Mouse (Mus musculus): ENCODE results near the gene Ppp4c.

The Ppp4c gene

DNA sequence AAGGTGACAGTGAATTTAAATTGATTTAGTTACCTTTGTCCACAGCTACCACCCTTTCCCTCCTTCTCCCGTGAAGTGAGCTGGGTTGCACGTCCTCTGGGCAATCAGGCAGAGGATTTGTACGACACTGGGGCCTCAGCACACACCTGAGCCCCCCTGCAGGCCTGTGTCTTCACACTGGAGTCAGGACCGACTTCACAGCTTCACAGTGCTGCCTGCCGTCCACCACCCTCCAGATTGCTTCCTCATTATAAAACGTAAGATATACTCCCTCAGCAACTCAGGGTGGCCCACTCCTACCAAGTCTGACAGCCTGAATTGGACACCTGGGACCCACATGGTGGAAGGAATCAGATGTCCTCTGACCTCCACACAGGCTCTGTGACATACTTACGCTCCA, 33.8 kb downstream of the Ppp4c start:
- DNase-seq (ENCODE audit: low read depth) = no peak

DNA sequence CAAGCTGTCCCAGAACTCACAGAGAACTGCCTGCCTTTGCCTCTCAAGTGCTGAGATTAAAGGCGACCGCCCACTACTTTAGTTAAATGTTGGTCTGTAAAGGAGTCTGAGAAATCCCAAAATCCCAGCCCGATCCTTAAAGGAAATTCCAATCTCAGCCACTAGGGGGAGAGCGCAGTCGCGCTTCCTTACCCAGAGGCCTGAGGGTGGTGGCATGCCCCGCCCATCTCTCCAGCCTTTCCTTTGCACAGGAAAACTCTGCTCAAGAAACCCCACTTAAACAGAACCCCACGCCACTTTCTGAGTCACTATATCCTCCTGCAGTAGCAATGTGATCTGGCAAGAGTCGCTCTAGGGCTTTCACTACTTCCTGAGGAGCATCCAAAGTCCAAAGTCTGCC, 37.4 kb downstream of the Ppp4c start:
- peak; percentile 79 for DNase-seq (ENCODE audit: low read depth)

DNA sequence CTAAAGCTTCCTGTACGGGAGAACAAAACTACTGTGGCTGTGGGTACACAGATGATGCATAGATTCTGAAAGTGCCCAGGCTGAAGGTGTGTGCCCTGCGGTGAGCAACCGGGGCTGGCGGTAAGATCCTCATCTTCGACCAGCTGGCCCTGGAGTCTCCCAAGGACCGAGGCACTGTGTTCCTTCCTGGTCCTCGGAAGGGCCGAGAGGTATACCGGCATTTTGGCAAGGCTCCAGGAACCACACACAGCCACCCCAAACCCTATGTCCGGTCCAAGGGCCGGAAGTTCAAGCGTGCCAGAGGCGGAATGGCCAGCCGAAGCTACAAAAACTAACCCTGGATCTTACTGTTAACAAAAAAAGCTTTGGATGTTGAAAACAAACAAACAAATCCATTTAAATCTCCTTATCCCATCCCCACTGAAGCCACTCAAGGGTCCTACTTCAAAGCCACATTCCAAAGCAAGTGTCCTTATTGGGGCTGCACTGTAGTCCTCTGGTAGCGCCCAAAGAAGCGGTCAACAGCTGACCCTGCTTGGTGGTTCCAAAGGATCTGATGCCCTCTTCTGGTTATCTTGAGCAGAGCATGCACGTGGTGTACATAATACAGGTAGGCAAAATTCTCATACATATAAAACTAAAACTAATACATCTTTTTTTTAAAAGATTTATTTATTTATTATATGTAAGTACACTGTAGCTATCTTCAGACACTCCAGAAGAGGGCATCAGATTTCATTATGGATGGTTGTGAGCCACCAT, 42.5 kb downstream of the Ppp4c start:
- peak; percentile 71 for DNase-seq (ENCODE audit: low read depth)

DNA sequence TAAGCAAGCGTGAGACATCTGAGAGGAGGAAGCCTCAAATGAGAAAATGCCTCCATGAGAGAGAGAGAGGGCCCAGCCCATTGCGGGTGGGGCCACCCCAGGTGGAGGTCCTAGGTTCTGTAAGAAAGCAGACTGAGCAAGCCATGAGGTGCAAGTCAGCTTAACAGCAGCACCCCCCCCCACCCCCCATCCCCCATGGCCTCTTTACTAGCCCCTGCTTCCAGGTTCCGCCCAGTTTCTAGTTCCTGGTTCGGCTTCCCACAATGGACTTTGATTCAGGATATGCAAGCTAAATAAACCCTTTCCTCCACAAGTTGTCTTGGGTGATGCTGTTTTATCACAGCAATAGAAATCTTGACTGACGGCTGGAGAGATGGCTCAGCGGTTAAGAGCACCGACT, 43.5 kb downstream of the Ppp4c start:
- DNase-seq (ENCODE audit: low read depth) = no peak

DNA sequence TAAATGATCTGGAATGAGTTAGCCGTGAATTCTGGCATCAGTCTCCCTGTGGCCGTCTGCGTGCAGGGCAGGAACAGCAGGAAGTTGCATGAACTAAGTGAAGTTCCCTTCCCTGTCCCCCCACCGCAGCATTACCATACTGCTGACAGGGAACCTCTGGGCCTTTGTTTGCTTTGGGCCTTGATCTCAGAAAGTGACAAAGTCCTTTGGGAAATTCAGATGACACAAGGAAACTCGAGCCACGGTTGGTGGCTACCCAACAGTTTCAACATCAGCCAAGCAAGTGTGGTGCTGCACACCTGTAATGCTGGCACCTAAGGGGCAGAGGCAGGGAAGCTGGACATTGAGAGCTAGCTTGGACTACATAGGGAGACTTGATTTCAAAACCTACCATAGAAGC, 45.5 kb downstream of the Ppp4c start:
- peak; percentile 62 for DNase-seq (ENCODE audit: low read depth)

DNA sequence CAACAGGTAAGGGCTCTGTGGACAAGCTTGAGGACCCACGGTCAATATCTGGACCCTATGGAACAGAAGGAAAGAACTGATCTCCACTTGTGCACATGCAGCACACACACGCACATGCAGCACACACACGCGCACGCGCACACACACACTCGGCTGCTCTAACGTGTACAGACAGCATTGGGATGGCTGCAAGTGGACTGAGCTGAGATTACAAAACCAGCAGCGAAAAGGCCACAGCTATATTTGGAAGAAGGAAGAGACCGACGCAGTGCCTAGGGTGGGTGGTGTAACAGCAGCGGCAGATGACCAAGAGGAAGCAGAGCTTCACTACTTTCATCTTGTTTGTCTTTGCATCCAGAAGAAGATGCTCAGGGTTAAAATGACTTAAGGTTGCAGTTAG, 46.2 kb downstream of the Ppp4c start:
- peak; percentile 78 for DNase-seq (ENCODE audit: low read depth)

DNA sequence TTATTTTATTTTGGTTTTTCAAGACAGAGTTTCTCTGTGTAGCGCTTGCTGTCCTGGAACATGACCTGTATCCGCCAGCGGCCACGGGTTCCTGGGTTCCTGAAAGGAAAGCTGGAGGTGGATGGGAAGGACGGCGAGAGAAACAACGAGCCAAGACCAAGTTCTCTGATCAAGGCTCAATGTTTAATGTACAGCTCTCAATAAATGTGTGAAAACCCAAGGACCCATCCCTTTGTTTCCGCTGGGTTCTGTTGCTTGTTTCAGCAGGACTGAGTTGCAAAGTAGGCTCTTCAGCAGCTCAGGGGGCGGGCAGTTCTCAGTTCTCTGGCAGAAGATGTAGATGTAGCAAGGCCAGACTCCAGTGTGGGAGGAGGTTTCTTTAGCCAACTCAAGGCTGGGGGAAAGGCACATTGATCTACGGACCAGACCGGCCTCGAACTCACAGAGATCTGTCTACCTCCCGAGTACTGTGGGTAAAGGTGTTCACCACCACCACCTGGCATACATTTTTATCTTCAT, 50.3 kb downstream of the Ppp4c start:
- no peak for DNase-seq (ENCODE audit: low read depth)

DNA sequence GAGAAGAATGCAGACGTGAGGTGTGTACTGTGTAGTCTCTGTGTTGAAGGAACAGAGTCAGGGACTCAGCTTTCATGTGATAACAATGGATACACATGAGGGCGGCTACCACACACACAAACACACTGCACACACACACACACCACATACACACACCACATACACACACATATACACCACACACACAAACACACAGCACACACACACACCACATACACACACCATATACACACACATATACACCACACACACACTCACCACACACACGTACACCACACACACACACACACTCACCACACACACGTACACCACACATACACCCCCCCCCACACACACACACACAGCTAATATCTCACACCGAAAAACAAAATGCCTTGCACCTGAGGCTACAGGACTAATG, 50.8 kb downstream of the Ppp4c start:
- DNase-seq (ENCODE audit: low read depth) = no peak

DNA sequence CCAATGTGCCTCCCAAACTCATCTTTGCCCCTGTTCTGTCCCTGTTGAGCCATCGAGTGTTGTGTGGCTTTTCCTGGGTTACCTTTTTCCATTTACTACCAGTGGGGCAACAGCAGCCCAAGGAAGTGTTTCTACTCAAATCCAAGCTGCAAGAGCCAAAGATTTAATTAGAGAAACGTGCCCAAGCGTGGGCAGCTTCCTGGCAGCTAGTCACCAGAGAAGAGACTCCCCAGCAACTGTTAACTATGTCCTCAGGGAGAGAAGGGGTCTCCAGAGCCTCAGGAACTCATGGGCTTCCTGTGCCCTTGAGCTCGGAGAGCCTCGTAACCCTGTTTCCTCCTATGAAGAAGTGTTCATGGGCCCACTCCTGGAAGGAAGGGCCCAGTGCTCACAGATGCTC, 51.3 kb downstream of the Ppp4c start:
- no peak for DNase-seq (ENCODE audit: low read depth)

DNA sequence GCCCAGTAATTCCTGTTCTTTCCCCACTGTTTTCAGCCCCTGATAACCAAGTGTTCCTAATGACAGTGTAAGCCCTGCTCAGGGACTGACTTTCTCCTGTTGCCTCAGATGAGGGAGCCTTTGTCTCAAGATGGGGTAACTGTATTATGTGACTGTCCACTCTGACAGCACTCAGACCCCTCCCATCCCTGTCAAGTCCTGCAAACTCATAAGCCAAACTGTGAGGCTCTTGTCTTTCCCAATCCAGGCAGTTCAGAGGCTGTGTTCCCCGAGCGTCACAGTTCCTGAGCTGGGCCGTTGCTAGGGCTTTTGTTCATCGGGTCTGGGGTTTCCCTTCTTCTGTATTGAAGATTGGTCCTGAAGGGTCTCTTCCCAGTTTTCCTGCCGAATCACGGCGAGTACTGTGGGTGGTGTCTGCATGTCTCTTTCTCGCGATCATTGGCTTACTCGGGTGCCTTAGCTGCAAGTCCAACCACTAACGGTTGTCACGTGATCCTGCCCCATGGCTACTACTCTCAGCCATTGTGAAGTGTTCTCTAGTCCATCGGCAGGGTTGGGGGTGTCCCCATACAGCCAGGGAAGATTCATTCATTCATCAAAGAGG, 52.1 kb downstream of the Ppp4c start:
- no peak for DNase-seq (ENCODE audit: low read depth)

DNA sequence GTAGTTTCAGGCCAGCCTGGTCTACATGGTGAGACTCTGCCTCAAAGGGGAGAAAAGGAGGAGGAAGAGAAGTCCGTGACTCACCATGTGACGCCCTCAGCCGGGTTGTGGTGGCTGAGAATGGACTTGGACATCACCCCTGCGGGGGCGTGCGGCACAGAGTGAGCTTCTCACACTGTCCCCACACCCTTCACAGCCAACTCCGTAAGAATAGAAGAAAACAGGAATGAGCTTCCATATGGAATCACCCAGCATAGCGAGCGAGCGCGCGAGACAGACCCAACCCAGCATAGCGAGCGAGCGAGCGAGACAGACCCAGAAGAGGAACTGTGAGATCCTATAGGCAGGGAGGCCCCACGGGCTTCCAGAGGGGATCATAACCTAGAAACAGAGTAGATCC, 52.7 kb downstream of the Ppp4c start:
- DNase-seq (ENCODE audit: low read depth) = no peak

DNA sequence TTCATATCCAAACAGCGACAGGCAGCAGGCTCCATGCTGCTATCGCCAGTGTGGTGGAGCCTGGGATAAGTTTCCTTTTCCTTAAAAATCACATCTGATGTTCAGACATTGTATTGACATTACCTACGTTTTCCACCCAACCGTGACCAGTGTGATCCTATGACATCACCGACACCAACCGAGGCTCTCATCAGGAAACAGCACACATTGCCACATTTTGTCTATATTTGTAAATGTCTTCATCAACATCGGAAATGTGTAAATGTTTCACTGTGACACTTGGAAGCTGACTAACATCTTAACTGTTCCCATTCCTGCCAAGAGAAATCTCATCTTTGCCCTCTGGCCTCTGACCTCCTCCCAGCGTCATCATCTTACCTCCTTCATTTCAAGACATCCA, 56.2 kb downstream of the Ppp4c start:
- peak; percentile 45 for DNase-seq (ENCODE audit: low read depth)
